Mouse (Mus musculus) spleen, postnatal 36 days (tissue): ENCODE measurements around the gene Hoxc6.

Experiments
- DNase-seq, 2 experiments: peaks; one replicate each; pipeline ENCODE4 v3.0.0; 2022; ENCODE audit warnings: low spot score in 2 of 2, mixed read lengths in 1 of 2

Hoxc6 gene

DNA sequence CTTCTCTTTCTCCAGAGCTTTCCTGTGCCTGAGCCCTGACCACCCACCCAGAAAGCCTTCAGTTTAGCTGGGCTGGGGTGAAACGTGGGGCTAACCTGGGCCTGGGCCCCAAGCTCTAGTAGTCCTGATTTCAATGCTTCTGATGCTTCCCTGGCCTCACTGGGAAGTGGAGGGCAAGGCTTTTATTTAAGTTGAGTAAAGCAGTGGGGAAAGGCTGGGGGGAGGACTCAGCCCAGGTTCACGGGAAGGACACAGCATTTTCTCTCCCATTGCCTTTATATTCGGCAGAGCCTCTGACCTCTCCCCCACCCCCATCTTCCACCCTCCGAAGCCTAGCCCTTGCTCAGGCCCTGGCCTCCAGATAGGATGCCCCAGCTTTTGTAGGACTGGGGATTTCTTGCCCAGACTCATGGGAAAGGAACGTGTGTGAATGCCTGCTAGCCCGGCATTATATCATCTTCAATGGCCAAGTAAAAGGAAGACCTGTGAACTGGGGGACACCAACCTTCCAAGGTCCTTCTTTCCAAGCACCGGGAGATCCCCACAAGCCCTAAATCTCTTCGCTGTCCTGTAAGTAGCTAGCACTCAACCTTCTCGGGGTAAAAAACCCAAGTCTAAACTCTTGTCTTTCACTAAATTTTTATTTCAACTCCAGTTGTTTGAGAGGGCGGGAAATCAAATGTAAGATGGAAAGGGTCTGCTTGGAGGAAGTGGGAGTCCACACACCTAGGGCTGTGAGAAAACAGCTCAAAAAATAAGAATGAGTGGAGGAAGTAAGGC lies 40.8 kb downstream of the Hoxc6 start:
- no peak for DNase-seq

DNA sequence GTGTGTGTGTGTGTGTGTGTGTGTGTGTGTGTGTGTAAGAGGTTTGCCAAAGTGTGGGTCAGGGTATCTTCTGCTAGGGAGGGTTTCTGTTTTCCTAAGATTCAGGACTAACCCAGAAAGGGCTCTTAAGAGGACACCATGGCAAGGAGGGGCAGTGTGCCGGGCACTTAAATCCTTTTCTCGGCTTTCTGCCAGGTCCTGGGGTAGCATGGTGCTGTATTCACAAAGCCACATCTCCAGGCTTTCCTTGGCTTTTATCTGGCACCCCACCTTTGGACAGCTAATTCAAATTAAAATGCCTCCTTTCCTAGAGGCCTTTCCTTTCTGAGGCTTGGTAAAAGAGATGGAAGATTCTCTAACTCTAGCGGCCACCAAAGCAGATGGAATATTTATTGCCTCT lies 41.6 kb downstream of the Hoxc6 start:
- DNase-seq: no peak

DNA sequence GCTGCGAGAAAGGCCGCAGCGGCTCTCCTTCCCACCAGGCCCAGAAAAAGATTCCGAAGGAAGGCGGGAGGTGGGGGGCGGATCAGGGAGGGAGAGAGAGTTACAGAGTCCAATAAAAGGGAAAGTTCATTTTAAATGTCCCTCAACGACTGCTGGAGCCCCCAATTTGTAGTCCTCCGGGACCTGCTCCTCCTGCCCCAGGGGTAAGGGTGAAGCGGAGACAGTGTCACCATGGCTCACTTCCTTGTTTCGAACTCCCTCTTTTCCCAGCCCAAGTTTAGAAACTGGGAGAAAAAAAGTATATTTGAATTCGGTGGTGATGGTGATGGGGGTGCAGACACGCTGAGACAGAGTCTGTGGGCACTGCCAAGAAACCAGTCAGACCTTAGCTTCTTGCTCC lies 42.5 kb downstream of the Hoxc6 start:
- no peak for DNase-seq

DNA sequence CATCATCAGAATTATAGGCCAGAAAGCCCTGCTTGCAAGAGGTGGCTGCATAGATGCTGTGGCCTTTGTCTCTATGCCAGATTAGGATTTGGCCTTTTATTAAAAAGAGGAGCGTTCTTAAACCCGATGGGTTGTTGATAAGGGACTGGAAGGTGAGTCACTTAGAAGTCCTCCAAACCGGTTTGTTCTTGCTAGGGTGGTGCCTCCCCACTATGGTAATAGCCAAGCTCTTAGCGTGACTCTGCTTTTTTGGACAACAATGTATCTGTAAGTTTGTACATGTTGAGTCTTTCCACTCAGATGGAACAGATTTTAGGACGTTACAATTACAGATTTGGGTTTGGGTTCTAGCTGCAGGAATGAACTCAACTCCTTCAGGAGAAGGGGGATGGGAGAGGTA lies 43.6 kb downstream of the Hoxc6 start:
- no peak for DNase-seq

DNA sequence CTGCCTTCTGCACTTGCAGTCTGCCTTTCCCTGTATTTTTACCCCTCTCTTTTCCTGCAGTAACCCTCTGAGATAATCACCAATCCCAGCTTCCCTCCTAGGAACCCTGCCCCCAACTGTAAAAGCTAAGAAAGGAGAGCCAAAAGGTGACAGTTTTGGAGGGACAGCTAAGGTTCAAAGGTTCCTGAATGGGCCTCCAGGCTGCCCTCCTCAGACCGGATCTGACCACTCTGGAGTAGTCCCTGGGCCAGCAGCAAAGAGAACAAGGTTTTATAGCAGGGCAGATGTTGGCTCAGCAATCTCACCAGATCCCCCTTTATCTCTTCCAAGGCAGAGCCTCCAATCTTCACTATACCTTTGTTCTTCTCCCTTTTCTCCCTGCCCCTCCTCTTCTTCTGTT lies 44.2 kb downstream of the Hoxc6 start:
- no peak for DNase-seq

DNA sequence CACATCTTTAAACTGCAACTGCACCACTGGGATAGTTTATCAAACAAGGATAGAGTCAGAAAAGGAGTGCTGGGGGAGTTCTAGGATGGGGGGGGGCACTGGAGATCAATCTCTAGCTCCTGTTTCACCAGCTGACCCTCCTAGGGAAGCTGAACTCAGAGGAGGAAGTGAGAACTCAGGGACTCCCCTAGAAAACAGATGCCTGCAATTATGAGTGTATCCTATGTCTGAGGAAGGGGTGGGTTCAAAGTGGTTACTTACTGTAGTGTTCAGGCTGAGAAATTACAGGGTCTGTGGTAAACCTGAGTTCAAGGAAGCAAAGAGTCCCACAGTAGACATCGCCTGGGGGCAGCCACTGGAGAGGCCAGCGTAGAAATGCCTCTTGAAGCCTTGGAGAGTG lies 53.6 kb downstream of the Hoxc6 start:
- DNase-seq: no peak

DNA sequence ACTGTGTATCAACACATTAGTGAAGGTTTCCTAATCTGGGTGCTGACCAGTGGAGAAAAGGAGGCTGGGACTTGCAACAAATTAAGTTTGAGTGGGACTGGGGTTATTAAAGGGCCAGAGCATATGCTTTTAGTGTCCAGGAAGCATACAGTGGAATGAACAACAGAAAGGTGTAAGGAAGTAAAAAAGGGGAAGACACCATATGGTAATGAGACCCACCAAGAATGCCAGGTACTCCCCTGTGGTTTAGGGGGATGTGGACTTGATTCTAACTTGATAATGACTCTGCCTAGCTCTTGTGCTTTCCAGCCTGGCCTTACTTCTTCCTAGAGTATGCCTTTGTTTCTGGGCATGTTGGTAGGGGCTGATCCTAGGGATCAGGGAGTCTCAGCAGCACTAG lies 55.2 kb downstream of the Hoxc6 start:
- no peak for DNase-seq

DNA sequence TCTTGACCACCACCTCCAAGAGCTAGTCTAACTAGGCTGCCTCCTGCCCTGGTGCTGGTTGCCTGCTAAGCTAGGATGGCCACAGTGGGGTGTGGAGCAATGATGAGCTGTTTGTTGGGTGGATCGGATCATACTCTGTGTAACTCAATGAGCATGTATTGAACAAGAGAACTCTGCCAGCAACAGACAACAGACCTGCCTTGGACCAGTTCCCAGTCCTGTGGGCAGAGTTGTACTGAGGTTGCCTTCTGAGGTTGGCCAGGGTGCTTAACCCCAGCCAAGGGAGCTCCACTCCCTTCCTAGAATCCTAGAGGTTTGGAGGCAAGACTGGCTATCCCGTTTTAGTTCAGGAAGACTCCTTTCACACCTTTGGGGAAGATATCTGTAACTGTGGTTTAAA lies 58.3 kb downstream of the Hoxc6 start:
- DNase-seq: no peak

DNA sequence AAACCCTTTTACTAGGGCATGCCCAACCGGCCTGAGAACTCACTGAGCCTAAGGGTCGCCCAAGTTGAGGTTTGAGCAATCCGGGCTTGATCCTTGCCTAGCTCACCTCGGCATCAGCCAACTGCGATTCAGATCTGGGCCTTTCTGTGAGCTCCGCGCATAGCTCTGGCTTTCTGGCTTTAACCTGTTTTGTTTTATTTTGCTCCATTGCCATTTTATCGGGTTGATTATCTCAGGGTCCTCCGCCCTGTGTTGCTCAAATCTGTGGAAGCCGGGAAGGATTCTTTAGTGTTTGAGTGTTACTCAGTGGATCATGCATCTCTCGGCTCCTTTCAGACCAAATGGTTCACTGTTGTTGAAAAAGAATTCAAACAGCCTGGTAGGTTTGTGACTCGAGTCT lies 60.7 kb downstream of the Hoxc6 start:
- no peak for DNase-seq

DNA sequence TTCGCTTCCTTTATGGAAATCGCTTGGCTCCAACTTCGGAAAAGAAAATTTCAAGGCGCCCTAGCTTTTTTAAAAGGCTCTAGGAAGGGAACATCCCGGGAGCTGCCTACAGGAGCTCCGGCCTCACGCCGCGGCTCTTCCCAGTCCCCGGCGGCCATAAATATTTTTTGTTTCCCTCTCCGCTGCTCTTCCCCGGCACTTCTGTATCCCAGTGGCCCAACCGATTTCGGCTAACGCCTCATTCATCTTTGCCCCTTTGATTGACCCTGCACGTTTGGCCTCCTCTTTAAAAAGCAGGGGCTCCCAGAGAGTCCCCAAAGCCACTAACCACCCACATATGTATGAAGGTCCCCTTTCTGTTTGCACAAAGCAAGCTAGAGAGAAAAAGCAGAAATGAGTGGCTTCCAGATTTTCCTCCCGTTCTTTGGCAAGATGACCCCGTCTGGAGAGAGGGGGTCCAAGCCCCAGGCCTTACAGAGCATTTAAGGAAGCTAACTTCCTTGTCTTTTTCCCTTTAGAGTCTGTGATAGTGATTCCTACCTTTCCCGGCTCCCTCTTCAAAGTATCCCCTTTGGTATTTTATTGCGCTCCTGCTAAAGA lies 61.4 kb downstream of the Hoxc6 start:
- no peak for DNase-seq

DNA sequence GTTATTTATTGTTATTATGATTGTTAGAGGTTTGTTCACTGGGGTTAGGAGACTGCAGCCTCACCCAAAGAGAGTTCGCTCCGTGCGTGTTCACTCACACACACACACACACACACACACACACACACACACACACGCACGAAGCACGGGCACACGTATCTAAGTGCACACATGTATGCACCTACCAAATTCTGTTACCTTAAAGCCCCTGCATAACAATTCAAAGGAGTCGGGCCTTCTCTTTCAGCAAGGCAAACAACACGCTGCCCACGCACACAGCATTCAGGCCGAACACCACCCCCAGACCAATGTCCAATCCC lies 61.9 kb downstream of the Hoxc6 start:
- DNase-seq: no peak

DNA sequence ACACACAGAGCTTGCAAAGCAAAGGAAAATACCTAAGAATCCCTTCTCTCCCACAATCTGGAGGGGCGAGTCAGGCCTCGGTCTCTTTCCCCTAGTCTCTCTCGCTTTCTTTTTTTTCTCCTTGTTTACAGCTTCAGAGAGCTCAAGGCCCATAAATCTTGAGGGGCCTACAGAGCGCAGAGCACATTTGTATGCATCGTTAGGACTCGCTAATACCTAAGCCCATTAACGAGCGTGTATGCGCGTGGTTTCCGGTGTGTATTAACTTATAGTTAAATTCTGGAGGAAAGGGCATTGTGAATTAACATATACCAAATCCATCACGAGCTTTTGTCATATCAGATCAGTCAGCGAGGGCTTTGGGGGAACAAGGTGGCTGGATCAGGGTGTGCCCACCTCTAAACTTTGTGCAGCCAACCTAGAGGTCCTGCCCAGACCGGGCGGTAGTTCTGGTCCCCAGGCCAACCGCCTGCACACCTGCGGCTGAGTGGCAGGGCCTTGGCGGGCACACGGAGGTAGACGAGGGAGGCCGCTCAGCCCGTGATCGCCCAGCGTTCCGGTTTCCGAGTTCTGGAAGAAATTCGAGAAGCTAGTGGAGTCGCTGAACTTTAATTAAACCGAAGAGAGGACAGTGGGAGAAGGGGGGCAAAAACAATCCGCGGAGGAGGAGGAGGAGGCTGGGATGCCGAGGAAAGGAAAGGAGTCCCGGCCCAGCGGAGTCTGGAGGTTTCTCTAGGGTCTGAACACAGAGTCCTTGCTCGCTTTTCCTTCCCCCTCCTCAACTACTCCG lies 62.5 kb downstream of the Hoxc6 start:
- DNase-seq: no peak

DNA sequence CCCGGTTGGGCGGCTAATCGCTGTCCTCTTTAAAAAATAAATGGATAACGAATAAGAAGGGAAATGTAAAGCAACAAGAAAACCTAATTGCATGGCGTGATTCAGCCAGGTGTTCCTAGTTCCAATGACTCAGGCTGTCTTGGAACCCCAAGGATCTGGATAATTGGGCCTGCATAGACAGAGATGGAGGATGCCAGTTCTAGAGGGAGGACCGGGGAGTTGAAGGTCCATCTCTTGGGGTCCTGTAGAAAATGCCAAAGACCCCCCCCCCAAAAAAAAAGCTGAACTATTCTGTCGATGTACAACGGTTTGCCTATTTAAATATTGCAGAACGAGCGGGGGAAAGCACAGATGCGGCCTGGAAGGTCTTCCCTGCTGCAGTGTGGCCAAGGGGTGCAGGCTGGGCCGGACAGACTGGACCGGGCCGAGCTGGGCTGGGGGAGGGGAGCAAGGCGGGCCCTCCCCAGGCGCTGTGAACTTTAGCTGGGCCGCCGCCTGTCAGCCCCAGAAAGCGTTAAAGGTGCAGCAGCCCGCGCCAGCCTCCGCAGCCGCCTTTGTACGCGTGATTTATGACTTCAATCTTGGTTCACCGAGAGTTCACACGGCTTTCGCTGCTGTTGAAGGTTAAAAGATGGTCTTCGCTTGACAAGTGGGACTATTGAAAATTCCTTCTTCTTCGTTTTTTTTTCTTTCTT lies 63.2 kb downstream of the Hoxc6 start:
- DNase-seq: no peak
